Mouse (Mus musculus): Measurements from ENCODE around the gene Zc3hav1. TPM values are rescaled to one million over a fixed set of nuclear protein-coding genes. Genes with fewer than 3 reads are reported as not detected.
A peak's percentile ranks its signal among the peaks of the same experiment; 100 is the strongest.
"Not testable (repeated sequence)": the region's sequence is repeated elsewhere in the genome, so short reads cannot be mapped to it uniquely, and the experiment has no call there.

Gene Zc3hav1
- 3.5 and 3.9 TPM in 2 replicates for polyA plus RNA-seq (2012; rRNA removed)

GRCm38 (mm10) chr6:38353811-38354722 is at the start of gene Zc3hav1:
Gene Zc3hav1, minus strand, starts transcription at chr6:38354603.
- DNase-seq (ENCODE audit: extremely low spot score in 1 of 2, low spot score in 1 of 2), result peak in 1 of 2 experiments; percentile 17

GRCm38 (mm10) chr6:38389671-38390070 is 35.3 kb upstream of the Zc3hav1 start:
- peak; percentile 25 to 51 for DNase-seq (ENCODE audit: extremely low spot score in 1 of 2, low spot score in 1 of 2)

- peak; percentile 67 to 86 for DNase-seq (ENCODE audit: extremely low spot score in 1 of 2, low spot score in 1 of 2)
Observed at GRCm38 (mm10) chr6:38381129-38381771, 26.8 kb upstream of the Zc3hav1 start, which contains the start of gene Ttc26. Gene Ttc26, plus strand, starts transcription at chr6:38381469.

- DNase-seq (ENCODE audit: extremely low spot score in 1 of 2, low spot score in 1 of 2), result no peak
Observed at GRCm38 (mm10) chr6:38380764-38381128, 26.3 kb upstream of the Zc3hav1 start.

GRCm38 (mm10) chr6:38374271-38374670 is 19.9 kb upstream of the Zc3hav1 start:
- DNase-seq (ENCODE audit: extremely low spot score in 1 of 2, low spot score in 1 of 2), result no peak

GRCm38 (mm10) chr6:38369945-38370344 is 15.5 kb upstream of the Zc3hav1 start:
- no peak for DNase-seq (ENCODE audit: extremely low spot score in 1 of 2, low spot score in 1 of 2)

- DNase-seq (ENCODE audit: extremely low spot score in 1 of 2, low spot score in 1 of 2), result no peak
Observed at GRCm38 (mm10) chr6:38364121-38364520, 9.7 kb upstream of the Zc3hav1 start.

GRCm38 (mm10) chr6:38363370-38363769 is 9.0 kb upstream of the Zc3hav1 start:
- DNase-seq (ENCODE audit: extremely low spot score in 1 of 2, low spot score in 1 of 2), result no peak

- DNase-seq (ENCODE audit: extremely low spot score in 1 of 2, low spot score in 1 of 2), result no peak
Observed at GRCm38 (mm10) chr6:38361937-38362336, 7.5 kb upstream of the Zc3hav1 start.

GRCm38 (mm10) chr6:38361065-38361464 is 6.7 kb upstream of the Zc3hav1 start:
- no peak for DNase-seq (ENCODE audit: extremely low spot score in 1 of 2, low spot score in 1 of 2)

- no peak for DNase-seq (ENCODE audit: extremely low spot score in 1 of 2, low spot score in 1 of 2)
Observed at GRCm38 (mm10) chr6:38359736-38360499, 5.5 kb upstream of the Zc3hav1 start.

GRCm38 (mm10) chr6:38359044-38359735 is 4.8 kb upstream of the Zc3hav1 start:
- DNase-seq (ENCODE audit: extremely low spot score in 1 of 2, low spot score in 1 of 2), result not testable (repeated sequence)

- no peak for DNase-seq (ENCODE audit: extremely low spot score in 1 of 2, low spot score in 1 of 2)
Observed at GRCm38 (mm10) chr6:38358253-38359027, 4.0 kb upstream of the Zc3hav1 start.

GRCm38 (mm10) chr6:38357603-38358252 is 3.3 kb upstream of the Zc3hav1 start:
- no peak for DNase-seq (ENCODE audit: extremely low spot score in 1 of 2, low spot score in 1 of 2)

- DNase-seq (ENCODE audit: extremely low spot score in 1 of 2, low spot score in 1 of 2), result not testable (repeated sequence)
Observed at GRCm38 (mm10) chr6:38356661-38357433, 2.4 kb upstream of the Zc3hav1 start.

GRCm38 (mm10) chr6:38355862-38356261 is 1.5 kb upstream of the Zc3hav1 start:
- no peak for DNase-seq (ENCODE audit: extremely low spot score in 1 of 2, low spot score in 1 of 2)

- no peak for DNase-seq (ENCODE audit: extremely low spot score in 1 of 2, low spot score in 1 of 2)
Observed at GRCm38 (mm10) chr6:38355354-38355823, 986 bp upstream of the Zc3hav1 start.

- DNase-seq (ENCODE audit: extremely low spot score in 1 of 2, low spot score in 1 of 2), result no peak
Observed at GRCm38 (mm10) chr6:38354723-38355353, 435 bp upstream of the Zc3hav1 start.

Measured in frontal cortex, adult 2 months (tissue).